Mouse (Mus musculus): Measurements from ENCODE around the gene Fam114a1. TPM values are rescaled to one million over a fixed set of nuclear protein-coding genes. Genes with fewer than 3 reads are reported as not detected.
A peak's percentile ranks its signal among the peaks of the same experiment; 100 is the strongest.

Gene Fam114a1
- polyA plus RNA-seq, 2 experiments from 2014 or later = 2.3 to 4.9 TPM

DNA sequence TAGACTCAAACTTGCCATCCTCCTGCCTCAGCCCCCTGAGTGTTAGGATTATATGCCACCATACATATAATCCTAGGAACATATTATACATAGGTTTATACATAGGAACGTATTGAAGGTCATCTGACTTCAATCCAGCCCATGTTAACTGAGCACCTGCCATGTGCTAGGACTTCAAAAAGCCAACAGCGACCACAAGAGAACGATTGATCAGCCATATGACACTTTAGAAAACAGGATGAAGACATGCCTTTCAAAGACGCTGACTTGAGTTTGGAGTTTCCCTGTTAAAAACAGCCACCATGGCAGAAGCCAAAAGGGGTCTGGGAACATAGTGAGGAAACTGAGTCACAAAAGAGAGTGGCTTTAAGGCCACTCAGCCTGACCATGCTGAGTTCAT lies 35.4 kb downstream of the Fam114a1 start:
- ATAC-seq = no peak

DNA sequence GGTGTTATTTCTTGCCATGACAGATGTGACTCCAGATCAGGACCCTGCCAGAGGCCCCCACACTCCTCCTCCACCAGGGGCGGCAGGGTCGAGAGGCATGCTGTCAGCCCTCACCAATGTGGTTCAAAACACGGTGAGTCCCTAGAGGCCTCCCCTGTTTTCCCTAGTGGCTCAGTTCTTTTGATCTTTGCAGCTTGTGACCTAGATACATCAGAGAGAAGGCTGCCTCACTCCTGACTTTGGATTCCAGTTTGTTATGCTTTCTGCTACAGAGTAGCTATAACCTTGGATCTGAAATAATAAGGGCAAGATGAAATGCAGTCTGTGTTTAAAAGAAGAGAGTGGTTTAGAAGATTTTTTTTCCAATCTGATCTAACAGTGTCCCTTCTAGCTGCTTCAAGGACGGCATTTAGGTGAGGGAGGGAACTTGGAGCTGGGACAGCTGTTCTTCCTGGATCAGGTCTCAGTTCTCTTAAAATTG lies 36.2 kb downstream of the Fam114a1 start:
- ATAC-seq = no peak

GRCm38 (mm10) chr5:65011901-65012573 lies 42.2 kb downstream of the Fam114a1 start:
- ATAC-seq = no peak

GRCm38 (mm10) chr5:65015508-65015907 lies 45.6 kb downstream of the Fam114a1 start:
- ATAC-seq = no peak

- peak; percentile 44 for ATAC-seq
These were observed 49.2 kb downstream of the Fam114a1 start for GRCm38 (mm10) chr5:65019109-65019508.

DNA sequence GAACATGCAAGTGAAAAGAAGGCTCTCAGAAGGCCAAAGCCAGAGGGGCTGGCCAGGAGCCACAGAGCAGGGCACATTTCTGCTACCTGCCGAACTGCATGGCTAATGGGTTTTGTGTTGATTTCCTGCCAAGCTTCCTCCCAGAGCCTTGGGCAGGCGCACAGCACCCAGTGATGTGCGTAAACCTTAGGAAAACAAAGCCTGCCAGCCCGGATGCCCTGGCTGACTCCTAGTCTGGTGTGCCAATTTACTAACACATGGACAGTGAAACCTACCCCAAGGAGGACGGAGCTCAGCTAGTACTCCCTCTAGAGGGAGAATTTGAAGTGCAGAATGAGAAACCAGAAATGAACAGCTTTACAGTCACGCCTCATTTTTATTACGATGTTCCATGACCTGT lies 50.0 kb downstream of the Fam114a1 start:
- peak; percentile 88 for ATAC-seq

DNA sequence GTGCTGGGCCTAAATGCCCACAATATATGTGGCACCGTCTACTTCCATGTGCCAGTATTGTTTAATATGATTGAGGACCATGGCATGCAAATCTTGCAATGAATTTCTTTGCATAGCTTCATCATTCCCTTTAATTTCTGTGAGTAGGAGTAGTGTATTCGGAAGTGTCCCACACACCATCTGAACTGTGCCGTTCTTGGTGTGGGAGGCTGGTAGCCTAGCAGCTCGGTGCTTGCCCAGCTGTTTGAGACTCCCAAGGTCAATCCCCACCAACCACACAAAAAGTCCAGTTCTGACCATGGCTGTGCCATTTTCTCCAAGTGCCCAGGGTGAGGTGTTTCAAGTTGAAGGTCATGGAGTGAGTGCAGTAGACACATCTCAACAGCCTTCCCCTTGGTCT lies 52.1 kb downstream of the Fam114a1 start:
- no peak for ATAC-seq

DNA sequence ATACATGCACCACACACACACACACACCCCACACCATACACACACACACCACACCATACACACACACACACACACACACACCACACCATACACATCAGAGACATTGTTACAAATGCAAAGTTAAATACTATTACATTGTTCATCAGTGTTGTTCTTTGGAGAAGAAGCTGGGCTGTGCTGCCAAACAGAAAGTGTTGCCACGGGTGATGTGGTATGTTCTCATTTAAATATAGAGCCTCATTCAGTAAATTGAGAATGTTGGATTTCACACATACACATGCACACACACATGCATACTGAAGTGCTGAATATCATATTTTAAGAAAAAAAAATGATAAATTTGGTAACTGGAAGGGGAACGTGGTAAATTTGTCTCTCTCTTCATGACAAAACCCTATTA lies 54.8 kb downstream of the Fam114a1 start:
- ATAC-seq = no peak

- peak; percentile 99 for ATAC-seq
These were observed 56.0 kb downstream of the Fam114a1 start for GRCm38 (mm10) chr5:65025916-65026315.

- no peak for ATAC-seq
These were observed 56.9 kb downstream of the Fam114a1 start for GRCm38 (mm10) chr5:65026776-65027175.

- no peak for ATAC-seq
These were observed 58.1 kb downstream of the Fam114a1 start for GRCm38 (mm10) chr5:65028019-65028418.

- no peak for ATAC-seq
These were observed 66.7 kb downstream of the Fam114a1 start for GRCm38 (mm10) chr5:65036597-65036996.

DNA sequence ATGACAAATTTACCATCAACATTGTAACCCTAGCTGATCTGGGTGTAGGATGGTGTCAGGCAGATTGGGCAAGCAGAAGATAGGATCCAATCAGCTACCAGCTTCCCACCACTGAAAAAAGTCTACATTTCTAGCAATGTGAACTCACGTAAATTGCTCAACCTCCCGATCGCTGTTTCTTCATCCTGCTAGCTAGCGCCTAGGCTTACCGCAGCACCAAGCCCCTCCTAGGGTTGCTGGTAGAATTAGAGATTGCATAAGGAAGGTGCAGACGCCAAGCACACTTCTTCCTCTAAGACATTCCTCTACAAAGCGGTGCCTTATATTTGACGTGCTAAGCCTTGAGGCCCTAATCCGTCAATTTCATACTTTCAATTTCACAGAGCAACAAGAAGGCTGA lies 68.4 kb downstream of the Fam114a1 start:
- ATAC-seq = no peak

- ATAC-seq = no peak
These were observed 69.1 kb downstream of the Fam114a1 start for GRCm38 (mm10) chr5:65038811-65039571.

DNA sequence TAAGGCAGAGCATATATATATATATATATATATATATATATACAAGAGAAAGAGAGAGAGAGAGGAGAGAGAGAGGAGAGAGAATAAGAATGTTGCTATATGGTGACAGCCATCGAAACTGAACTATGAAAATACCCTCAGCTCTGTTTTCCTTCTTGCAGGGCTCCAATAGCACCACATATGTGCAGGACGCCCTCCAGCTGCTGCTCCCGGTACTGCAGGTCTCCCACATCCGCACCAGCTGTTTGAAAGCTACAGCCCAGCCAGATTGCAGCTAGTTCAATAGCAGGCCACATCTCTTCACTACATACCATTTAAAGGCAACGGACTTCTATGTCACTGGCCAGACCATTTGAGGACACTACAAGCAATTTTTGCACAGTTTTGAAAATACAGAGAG lies 70.6 kb downstream of the Fam114a1 start:
- no peak for ATAC-seq

DNA sequence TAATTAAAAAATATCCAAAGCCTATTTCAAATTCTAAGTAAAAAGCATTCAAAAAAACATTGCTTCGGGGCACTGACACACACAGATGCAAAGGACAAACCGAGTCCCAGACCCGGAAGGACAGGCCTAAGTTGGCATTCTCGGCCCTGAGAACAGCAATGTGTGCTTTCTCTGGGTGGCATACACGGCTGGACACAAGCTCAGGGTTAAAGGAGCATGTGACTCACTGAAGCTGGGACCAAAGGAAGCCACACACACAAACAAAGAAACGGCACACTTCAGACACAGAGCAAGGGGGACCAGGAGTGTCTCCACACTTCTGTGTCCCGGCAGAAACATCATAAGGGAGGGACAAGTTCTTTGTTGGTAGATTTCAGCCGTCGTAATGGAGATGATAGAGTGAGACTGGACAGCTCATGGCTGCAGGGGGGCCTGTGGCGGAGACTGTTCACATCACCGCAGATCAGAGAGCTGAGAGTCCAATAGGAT lies 73.6 kb downstream of the Fam114a1 start:
- no peak for ATAC-seq

- no peak for ATAC-seq
These were observed 75.9 kb downstream of the Fam114a1 start for GRCm38 (mm10) chr5:65045642-65046370.

GRCm38 (mm10) chr5:65046442-65047284 lies 76.8 kb downstream of the Fam114a1 start:
- no peak for ATAC-seq

GRCm38 (mm10) chr5:65047285-65047855 lies 77.5 kb downstream of the Fam114a1 start:
- ATAC-seq = no peak

DNA sequence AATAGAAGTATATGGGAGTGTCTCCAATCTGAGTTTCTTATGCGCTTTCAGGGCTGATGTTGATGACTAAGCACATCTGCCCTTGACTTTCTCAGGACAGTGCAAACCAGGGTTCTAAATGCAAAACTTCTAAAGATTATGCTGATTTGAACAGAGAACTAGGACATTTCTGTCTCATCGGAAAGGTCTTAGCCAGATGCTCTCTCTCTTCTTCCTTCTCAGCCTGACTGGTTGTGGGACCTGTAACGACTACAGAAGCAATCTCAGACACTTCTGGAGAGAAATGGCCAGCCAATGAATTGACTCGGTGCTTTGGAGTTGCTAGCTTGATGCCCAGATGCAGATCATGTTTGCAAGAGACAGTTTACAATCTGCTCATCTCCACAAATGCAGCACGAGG lies 80.0 kb downstream of the Fam114a1 start:
- ATAC-seq = no peak

GRCm38 (mm10) chr5:65051513-65051912 lies 81.6 kb downstream of the Fam114a1 start:
- ATAC-seq = no peak

GRCm38 (mm10) chr5:65057596-65057995 lies 87.7 kb downstream of the Fam114a1 start:
- no peak for ATAC-seq

All from CD4-positive, CD25-positive, alpha-beta regulatory T cell, adult 4 months (primary cell).